ENCODE assay signal across 10 mouse cellular contexts in the genomic region with DNA sequence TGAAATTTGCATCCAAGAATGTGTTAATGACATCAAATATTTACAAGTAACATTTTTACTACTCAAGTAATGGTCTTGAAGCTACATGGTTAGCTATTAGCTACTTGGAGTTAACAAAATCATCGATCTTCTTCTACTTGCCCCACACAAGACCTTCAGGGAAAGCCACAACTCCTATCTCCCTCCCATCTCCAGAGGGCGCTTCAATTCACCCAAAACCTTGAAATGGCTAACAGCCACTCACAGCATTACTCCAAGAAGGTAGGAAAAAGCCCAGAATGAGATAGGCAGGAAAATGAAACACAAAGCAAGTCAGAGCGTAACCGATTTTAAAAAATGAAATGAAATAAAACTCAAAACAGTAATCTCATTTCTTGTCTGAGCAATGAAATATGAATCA. TPM values are rescaled to one million over a fixed set of nuclear protein-coding genes. Genes with fewer than 3 reads are reported as not detected.
DNase-seq lines count a peak whose midpoint lies in the region; ATAC-seq and TF ChIP-seq lines count a peak whose summit lies in the region.
"Had no signal": no experiment of that assay in that cellular context is flagged by ENCODE, and none has a peak within 500 bp of the region (broad histone marks: within the 10 kb centered on the region; RNA-seq: fewer than 3 reads in every experiment).

No protein-coding gene starts in this region.

- no peak for TF ChIP-seq POLR2A in cerebellum, adult 2 months (IDR thresholded peaks at IDR 0.05; ENCODE audit: borderline replicate concordance, insufficient read depth, low read length)

- peak; percentile 16 to 17 for DNase-seq in cerebellum, adult 2 months
- DNase-seq in kidney, adult 8-10 months: peak; percentile 3 to 23
- DNase-seq in A20 (ENCODE audit: low read depth, low spot score): peak; percentile 9
- peak; percentile 35 to 49 for DNase-seq in cerebellum, postnatal 14 days
- DNase-seq: gastrocnemius, postnatal 14 days; right cerebral cortex, adult 18-20 months had no signal

- WGBS in cerebellum, adult 2 months: 76% methylated on average over 4 of the region's 4 CpGs
- WGBS in kidney, embryonic 16.5 days: 75% methylated on average over 4 of the region's 4 CpGs
- 67% methylated on average over 4 of the region's 4 CpGs for WGBS in intestine, embryonic 16.5 days
- 81% methylated on average over 4 of the region's 4 CpGs for WGBS in forebrain, embryonic 13.5 days

- no peaks in the 10 kb centered on the region for H3K36me3 ChIP-seq in kidney, embryonic 16.5 days (ENCODE audit: insufficient read depth, low read length)
- no peaks in the 10 kb centered on the region for H3K36me3 ChIP-seq in intestine, embryonic 16.5 days (ENCODE audit: control insufficient read depth, insufficient read depth, low read length)
- H3K36me3 ChIP-seq in forebrain, embryonic 13.5 days (ENCODE audit: poor library complexity, severe bottlenecking): no peaks in the 10 kb centered on the region

- TF ChIP-seq CTCF in cerebellum, adult 2 months (IDR thresholded peaks at IDR 0.05; ENCODE audit: borderline replicate concordance, insufficient read depth, low read depth, low read length): peak; percentile 26; the same call in 1 of the 2 replicates

- H3K9ac ChIP-seq in kidney, embryonic 16.5 days (replicated peaks; ENCODE audit: low read length): no peak overlapping the region
- no peak overlapping the region for H3K9ac ChIP-seq in intestine, embryonic 16.5 days (ENCODE audit: low read depth, low read length)
- H3K9ac ChIP-seq in forebrain, embryonic 13.5 days: no peak overlapping the region

- H3K27me3 ChIP-seq in cerebellum, adult 2 months (ENCODE audit: control insufficient read depth, insufficient read depth, low read length): no peaks in the 10 kb centered on the region
- H3K27me3 ChIP-seq in kidney, embryonic 16.5 days (ENCODE audit: insufficient read depth, low read length): 0 out of 2 replicates have a peak, but pooled peaks cover 3% of the 10 kb centered on the region
- no peaks in the 10 kb centered on the region for H3K27me3 ChIP-seq in intestine, embryonic 16.5 days (replicated peaks; ENCODE audit: control insufficient read depth, insufficient read depth, low read length)
- no peaks in the 10 kb centered on the region for H3K27me3 ChIP-seq in forebrain, embryonic 13.5 days

- no peaks in the 10 kb centered on the region for H3K4me1 ChIP-seq in cerebellum, adult 2 months (ENCODE audit: control insufficient read depth, insufficient read depth, low read length)
- H3K4me1 ChIP-seq in kidney, embryonic 16.5 days (ENCODE audit: insufficient read depth, low read length): peaks cover 1% of the 10 kb centered on the region
- no peaks in the 10 kb centered on the region for H3K4me1 ChIP-seq in intestine, embryonic 16.5 days (ENCODE audit: control insufficient read depth, insufficient read depth, low read length)
- peaks cover 4% of the 10 kb centered on the region; the same call in 1 of the 2 replicates for H3K4me1 ChIP-seq in forebrain, embryonic 13.5 days

- H3K9me3 ChIP-seq in kidney, embryonic 16.5 days (ENCODE audit: low read length): no peaks in the 10 kb centered on the region
- no peaks in the 10 kb centered on the region for H3K9me3 ChIP-seq in intestine, embryonic 16.5 days (ENCODE audit: control insufficient read depth, low read length)
- H3K9me3 ChIP-seq in forebrain, embryonic 13.5 days (replicated peaks): no peaks in the 10 kb centered on the region

- no peak overlapping the region for H3K27ac ChIP-seq in cerebellum, adult 2 months (ENCODE audit: insufficient read depth, low read length)
- no peak overlapping the region for H3K27ac ChIP-seq in kidney, embryonic 16.5 days (ENCODE audit: low read length)
- no peak overlapping the region for H3K27ac ChIP-seq in intestine, embryonic 16.5 days (ENCODE audit: low read length)
- H3K27ac ChIP-seq in forebrain, embryonic 13.5 days: no peak overlapping the region

- H3K4me2 ChIP-seq in kidney, embryonic 16.5 days (replicated peaks; ENCODE audit: low read depth, low read length): no peak overlapping the region
- no peak overlapping the region for H3K4me2 ChIP-seq in intestine, embryonic 16.5 days (ENCODE audit: low read depth, low read length)
- H3K4me2 ChIP-seq in forebrain, embryonic 13.5 days: no peak overlapping the region

- ATAC-seq in cerebellum, adult (ENCODE audit: insufficient number of reproducible peaks, low FRiP score, low TSS enrichment): no peak
- ATAC-seq in kidney, embryonic 16.5 days (ENCODE audit: low FRiP score, low TSS enrichment): no peak
- ATAC-seq in intestine, embryonic 16.5 days: no peak
- ATAC-seq in forebrain, embryonic 13.5 days: no peak

- no peak overlapping the region for H3K4me3 ChIP-seq in cerebellum, adult 2 months (replicated peaks; ENCODE audit: insufficient read depth, low read depth, low read length)
- H3K4me3 ChIP-seq in kidney, embryonic 16.5 days (ENCODE audit: low read length): no peak overlapping the region
- no peak overlapping the region for H3K4me3 ChIP-seq in intestine, embryonic 16.5 days (ENCODE audit: low read length)
- H3K4me3 ChIP-seq in forebrain, embryonic 13.5 days: no peak overlapping the region

RNA-seq across cellular contexts. Expression of a gene that starts 44.3 kb away (rescaled TPM):
- polyA plus RNA-seq in cerebellum, adult 2 months (2012; rRNA removed): 9.0 and 11.6 TPM in 2 replicates
- polyA plus RNA-seq in kidney, embryonic 16.5 days (2015; fragmentation: Nextera tagmentation; extraction: Ambion mirVana): 551 and 618 TPM in 2 replicates
- 449 and 476 TPM in 2 replicates for polyA plus RNA-seq in intestine, embryonic 16.5 days (2015; fragmentation: Nextera tagmentation; extraction: Ambion mirVana)
- 29.8 and 31.4 TPM in 2 replicates for polyA plus RNA-seq in forebrain, embryonic 13.5 days (2015; fragmentation: Nextera tagmentation; extraction: Ambion mirVana)

RNA-seq across cellular contexts. Expression of a gene that starts 51.7 kb away (rescaled TPM):
- polyA plus RNA-seq in cerebellum, adult 2 months (2012; rRNA removed): 42.8 and 47.0 TPM in 2 replicates
- 29.7 and 30.1 TPM in 2 replicates for polyA plus RNA-seq in kidney, embryonic 16.5 days (2015; fragmentation: Nextera tagmentation; extraction: Ambion mirVana)
- 16.7 and 16.8 TPM in 2 replicates for polyA plus RNA-seq in intestine, embryonic 16.5 days (2015; fragmentation: Nextera tagmentation; extraction: Ambion mirVana)
- 31.9 and 32.4 TPM in 2 replicates for polyA plus RNA-seq in forebrain, embryonic 13.5 days (2015; fragmentation: Nextera tagmentation; extraction: Ambion mirVana)

Comparison
In these comparisons a context has a peak if more than half of its experiments do, and no peak if none do; other contexts are left out.
1. RNA of a gene that starts 44.3 kb away (polyA plus RNA-seq): 551 to 618 TPM in kidney, embryonic 16.5 days and 449 to 476 TPM in intestine, embryonic 16.5 days; 29.8 to 31.4 TPM in forebrain, embryonic 13.5 days and 9.0 to 11.6 TPM in cerebellum, adult 2 months; every median in the first group is over 10 times any median in the second.
2. Peak in every context shown above with its lines, with median percentiles within 50 percentile points of each other: DNase-seq.